Mouse (Mus musculus) kidney, adult 8-10 months (tissue): ENCODE results near the gene Kcnrg.

Source experiments
- DNase-seq, 2 experiments: peaks; one replicate each; pipeline ENCODE4 v3.0.0; 2022

Gene Kcnrg

GRCm38 (mm10) chr14:61647182-61647880 lies 40.1 kb downstream of the Kcnrg start:
- DNase-seq: peak in 1 of 2 experiments; percentile 33

GRCm38 (mm10) chr14:61647881-61648684 lies 40.8 kb downstream of the Kcnrg start:
- peak; percentile 25 to 40 for DNase-seq

DNA sequence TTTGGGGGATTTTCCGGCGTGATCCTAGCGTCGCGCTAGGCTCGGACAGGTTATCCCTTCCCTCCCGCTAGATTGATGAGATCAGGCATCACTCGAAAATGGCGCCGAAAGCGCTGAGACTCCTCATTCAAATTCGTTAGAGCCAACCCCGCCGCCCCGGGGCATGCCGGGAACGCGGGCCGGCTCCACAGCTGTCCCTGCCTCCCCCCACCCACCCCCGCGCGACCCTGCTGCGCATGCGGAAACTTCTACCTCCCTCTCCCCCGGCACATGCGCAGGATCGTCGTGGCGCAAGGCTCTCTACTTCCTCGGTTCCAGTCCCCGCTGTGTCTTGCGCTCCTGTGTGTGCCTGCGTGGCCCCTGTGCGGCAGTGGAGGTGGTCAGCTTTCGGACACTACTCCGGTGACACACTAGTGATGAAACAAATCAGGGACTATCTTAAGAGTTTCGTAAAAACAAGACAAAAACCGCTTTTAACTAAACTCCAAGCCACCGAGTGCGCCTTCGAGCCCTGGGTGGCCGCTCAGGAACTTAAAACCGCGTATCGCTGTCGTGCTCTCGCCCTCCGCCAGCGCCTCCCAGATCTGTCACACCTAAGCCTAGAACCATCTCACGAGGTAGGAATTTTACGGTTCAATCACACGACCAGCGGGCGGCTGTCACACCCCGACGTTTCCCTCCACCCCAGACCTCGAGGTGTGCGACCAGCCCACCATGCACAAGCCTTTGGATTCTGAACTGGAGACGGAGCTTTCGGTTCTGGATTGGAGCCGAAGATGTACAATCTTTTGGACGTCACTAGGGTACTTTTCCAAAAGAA lies 41.6 kb downstream of the Kcnrg start:
- DNase-seq: peak; percentile 95

GRCm38 (mm10) chr14:61650291-61650960 lies 43.2 kb downstream of the Kcnrg start:
- DNase-seq: peak; percentile 37 to 54

- no peak for DNase-seq
These were observed 49.2 kb downstream of the Kcnrg start for GRCm38 (mm10) chr14:61656469-61656868.

DNA sequence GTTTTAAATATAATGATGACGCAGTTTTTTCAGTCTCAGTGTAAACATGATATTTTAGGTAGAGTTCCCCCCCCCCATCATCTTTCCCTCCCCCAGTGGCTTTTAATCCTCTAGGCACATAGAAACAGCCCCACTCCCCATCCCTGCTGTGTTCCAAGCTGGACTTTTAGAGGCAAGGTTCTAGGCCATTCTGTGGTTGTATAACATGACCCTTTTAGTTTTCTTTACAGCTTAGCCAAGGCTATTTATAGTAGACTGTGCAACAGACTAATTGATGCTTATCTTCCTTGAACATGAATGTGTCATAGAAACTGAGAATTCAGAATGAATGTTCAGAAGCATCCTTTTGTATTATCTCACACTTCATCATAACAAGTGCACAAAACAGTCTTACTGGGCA lies 54.2 kb downstream of the Kcnrg start:
- no peak for DNase-seq

GRCm38 (mm10) chr14:61662307-61662706 lies 55.0 kb downstream of the Kcnrg start:
- DNase-seq: no peak
